Mouse (Mus musculus) bone marrow macrophage, adult 2 months (primary cell): ENCODE results near the gene Bik. TPM values are rescaled to one million over a fixed set of nuclear protein-coding genes. Genes with fewer than 3 reads are reported as not detected.
A peak's percentile ranks its signal among the peaks of the same experiment; 100 is the strongest.

Source experiments
- H3K27ac ChIP-seq: 2 replicates; pipeline ENCODE4 v1.5.1; 2012; ENCODE audit warnings: low read depth, low read length; ENCODE audit not compliant: insufficient read depth
- H3K4me1 ChIP-seq: 2 replicates; pipeline ENCODE4 v1.6.1; 2012; ENCODE audit warnings: low read length; ENCODE audit not compliant: control insufficient read depth, insufficient read depth
- H3K4me3 ChIP-seq: 2 replicates; pipeline ENCODE4 v1.5.1; 2012; ENCODE audit warnings: mild to moderate bottlenecking, low read length, moderate library complexity; ENCODE audit not compliant: insufficient read depth
- CTCF ChIP-seq: IDR thresholded peaks from 2 replicates; pipeline ENCODE4 v1.5.1; 2012; ENCODE audit warnings: low read depth, mild to moderate bottlenecking, low read length, moderate library complexity
- POLR2A ChIP-seq: IDR thresholded peaks from 2 replicates; pipeline ENCODE4 v1.6.1; 2012; ENCODE audit warnings: mild to moderate bottlenecking, low read depth, low read length, borderline replicate concordance
- polyA plus RNA-seq: library from polyadenylated mRNA; stranded (reverse); fragments of >200 nt; gene quantifications from 2 replicates; pipeline ENCODE4 v1.2.4, GENCODE M21; 2012; ENCODE audit not compliant: missing spikeins, insufficient read depth, insufficient read length

Gene Bik
- 1.2 TPM in 1 of 2 replicates, not detected in the other for polyA plus RNA-seq

- Histone ChIP-seq H3K27ac (no peak within 1 kb of the TSS), H3K4me3 (peak within 1 kb of the TSS; percentile 68), H3K4me1 (0 out of 2 replicates have a peak, but pooled peaks cover 2% of the 10 kb centered on the region)
- TF ChIP-seq CTCF (no peak), POLR2A (no peak)
Observed at GRCm38 (mm10) chr15:83526424-83527091, at the start of gene Bik. Gene Bik, plus strand, starts transcription at chr15:83526862.

GRCm38 (mm10) chr15:83478096-83478495 is 48.6 kb upstream of the Bik start:
- TF ChIP-seq POLR2A (no peak), CTCF (no peak)
- Histone ChIP-seq H3K4me1 (peaks cover 29% of the 10 kb centered on the region), H3K4me3 (no peak overlapping the region), H3K27ac (no peak overlapping the region)

GRCm38 (mm10) chr15:83479818-83480217 is 46.8 kb upstream of the Bik start:
- peaks cover 12% of the 10 kb centered on the region for H3K4me1 ChIP-seq
- no peak overlapping the region for H3K27ac ChIP-seq
- H3K4me3 ChIP-seq, result no peak overlapping the region
- TF ChIP-seq POLR2A (no peak), CTCF (no peak)

- Histone ChIP-seq H3K27ac (no peak overlapping the region), H3K4me1 (peaks cover 11% of the 10 kb centered on the region), H3K4me3 (no peak overlapping the region)
- TF ChIP-seq CTCF, result no peak
- no peak for TF ChIP-seq POLR2A
Observed at GRCm38 (mm10) chr15:83481236-83481780, 45.4 kb upstream of the Bik start.

- H3K4me3 ChIP-seq, result no peak overlapping the region
- TF ChIP-seq CTCF, result no peak
- no peak for TF ChIP-seq POLR2A
- peaks cover 16% of the 10 kb centered on the region for H3K4me1 ChIP-seq
- peak overlapping the region; percentile 47 for H3K27ac ChIP-seq
Observed at GRCm38 (mm10) chr15:83482645-83483224, 43.9 kb upstream of the Bik start.

GRCm38 (mm10) chr15:83483482-83483881 is 43.2 kb upstream of the Bik start:
- peak; percentile 72 for TF ChIP-seq CTCF
- no peak for TF ChIP-seq POLR2A
- Histone ChIP-seq H3K4me1 (peaks cover 16% of the 10 kb centered on the region), H3K4me3 (no peak overlapping the region), H3K27ac (no peak overlapping the region)

- no peak overlapping the region for H3K4me3 ChIP-seq
- no peak overlapping the region for H3K27ac ChIP-seq
- H3K4me1 ChIP-seq, result peaks cover 16% of the 10 kb centered on the region
- TF ChIP-seq CTCF, result no peak
Observed at GRCm38 (mm10) chr15:83484311-83484710, 42.4 kb upstream of the Bik start.

- Histone ChIP-seq H3K4me3 (no peak overlapping the region), H3K27ac (no peak overlapping the region), H3K4me1 (peaks cover 10% of the 10 kb centered on the region)
- no peak for TF ChIP-seq POLR2A
- TF ChIP-seq CTCF, result no peak
Observed at GRCm38 (mm10) chr15:83487477-83488115, 39.1 kb upstream of the Bik start.

- H3K4me3 ChIP-seq, result no peak overlapping the region
- H3K27ac ChIP-seq, result no peak overlapping the region
- H3K4me1 ChIP-seq, result peaks cover 19% of the 10 kb centered on the region
- TF ChIP-seq CTCF (no peak), POLR2A (no peak)
Observed at GRCm38 (mm10) chr15:83489471-83489870, 37.2 kb upstream of the Bik start.

- TF ChIP-seq POLR2A, result no peak
- TF ChIP-seq CTCF, result no peak
- Histone ChIP-seq H3K4me3 (no peak overlapping the region), H3K4me1 (peaks cover 24% of the 10 kb centered on the region), H3K27ac (no peak overlapping the region)
Observed at GRCm38 (mm10) chr15:83491891-83492290, 34.8 kb upstream of the Bik start.
